Comparison of ENCODE assay signal across 28 mouse cellular contexts in genomic region chr16:97492369-97492768, GRCm38 (mm10). TPM values are rescaled to one million over a fixed set of nuclear protein-coding genes. Genes with fewer than 3 reads are reported as not detected.
"Had no signal": no experiment of that assay in that cellular context is flagged by ENCODE, and none has a peak within 500 bp of the region (broad histone marks: within the 10 kb centered on the region; RNA-seq: fewer than 3 reads in every experiment).

No protein-coding gene starts in this region.

- H3K4me3 ChIP-seq: kidney, embryonic 15.5 days; limb, embryonic 12.5 days; limb, embryonic 15.5 days; liver, embryonic 13.5 days; midbrain, embryonic 12.5 days; midbrain, embryonic 15.5 days; neural tube, embryonic 12.5 days; neural tube, embryonic 15.5 days had no signal

- H3K36me3 ChIP-seq: kidney, embryonic 15.5 days; limb, embryonic 12.5 days; limb, embryonic 15.5 days; liver, embryonic 13.5 days; midbrain, embryonic 12.5 days; midbrain, embryonic 15.5 days; neural tube, embryonic 12.5 days; neural tube, embryonic 15.5 days had no signal

- ATAC-seq: hindbrain, postnatal 0 days; inflammation-experienced regulatory T-cells, adult 6 months; midbrain, embryonic 15.5 days had no signal

- H3K9ac ChIP-seq: kidney, embryonic 15.5 days; limb, embryonic 12.5 days; limb, embryonic 15.5 days; liver, embryonic 13.5 days; midbrain, embryonic 12.5 days; midbrain, embryonic 15.5 days; neural tube, embryonic 12.5 days; neural tube, embryonic 15.5 days had no signal

- H3K4me1 ChIP-seq: kidney, embryonic 15.5 days; liver, embryonic 13.5 days; midbrain, embryonic 12.5 days; midbrain, embryonic 15.5 days; neural tube, embryonic 12.5 days; neural tube, embryonic 15.5 days had no signal

- H3K27me3 ChIP-seq: kidney, embryonic 15.5 days; limb, embryonic 12.5 days; limb, embryonic 15.5 days; liver, embryonic 13.5 days; midbrain, embryonic 12.5 days; midbrain, embryonic 15.5 days; neural tube, embryonic 12.5 days; neural tube, embryonic 15.5 days had no signal

- H3K4me2 ChIP-seq: kidney, embryonic 15.5 days; limb, embryonic 12.5 days; limb, embryonic 15.5 days; liver, embryonic 13.5 days; midbrain, embryonic 12.5 days; midbrain, embryonic 15.5 days; neural tube, embryonic 12.5 days; neural tube, embryonic 15.5 days had no signal

- DNase-seq: kidney, adult 11 months; kidney, adult 8-10 months; kidney, postnatal 10 days; kidney, postnatal 36 days; left cerebral cortex, postnatal 4 days; liver, embryonic 13.5 days; lung, adult 18-20 months; lung, postnatal 14 days; right cerebral cortex, adult 18-20 months; right cerebral cortex, postnatal 25 days; spleen, adult 18-20 months; thymus, adult 18-20 months; thymus, postnatal 36 days had no signal

- H3K27ac ChIP-seq: hindbrain, postnatal 0 days; kidney, embryonic 15.5 days; limb, embryonic 12.5 days; limb, embryonic 15.5 days; liver, embryonic 13.5 days; macrophage; midbrain, embryonic 12.5 days; midbrain, embryonic 15.5 days; neural tube, embryonic 12.5 days; neural tube, embryonic 15.5 days had no signal

- H3K9me3 ChIP-seq: kidney, embryonic 15.5 days; limb, embryonic 12.5 days; limb, embryonic 15.5 days; liver, embryonic 13.5 days; midbrain, embryonic 12.5 days; midbrain, embryonic 15.5 days; neural tube, embryonic 12.5 days; neural tube, embryonic 15.5 days had no signal

RNA-seq across cellular contexts. Expression of gene Fam3b, which starts 22.2 kb away (rescaled TPM):
- total RNA-seq: hindbrain, postnatal 0 days; layer of hippocampus, adult 8-10 months; layer of hippocampus, postnatal 14 days; left cerebral cortex, adult 8-10 months; left cerebral cortex, postnatal 14 days; left cerebral cortex, postnatal 4 days had no signal
- polyA plus RNA-seq: hindbrain, postnatal 0 days; kidney, embryonic 15.5 days; limb, embryonic 12.5 days; liver, embryonic 13.5 days; lung, embryonic 16.5 days; macrophage; midbrain, embryonic 12.5 days; midbrain, embryonic 15.5 days; neural tube, embryonic 12.5 days; neural tube, embryonic 15.5 days had no signal

RNA-seq across cellular contexts. Expression of gene Mx1, which starts 29.7 kb away (rescaled TPM):
- polyA plus RNA-seq: limb, embryonic 12.5 days had no signal
